Mouse (Mus musculus) olfactory bulb, adult 2 months (tissue): ENCODE data around the gene Dppa4. TPM values are rescaled to one million over a fixed set of nuclear protein-coding genes. Genes with fewer than 3 reads are reported as not detected.

ENCODE experiments used
- H3K27ac ChIP-seq: fragments of 200-500 bp; 2 replicates; pipeline ENCODE4 v1.5.1; 2012; ENCODE audit warnings: low read depth, low read length; ENCODE audit not compliant: insufficient read depth
- H3K4me1 ChIP-seq: fragments of 200-500 bp; 2 replicates; pipeline ENCODE4 v1.6.1; 2012; ENCODE audit warnings: low read length; ENCODE audit not compliant: control insufficient read depth, insufficient read depth
- H3K4me3 ChIP-seq: fragments of 200-500 bp; 2 replicates; pipeline ENCODE4 v1.5.1; 2012; ENCODE audit warnings: mild to moderate bottlenecking, low read depth, low read length, moderate library complexity; ENCODE audit not compliant: insufficient read depth
- CTCF ChIP-seq: fragments of 200-500 bp; IDR thresholded peaks from 2 replicates; pipeline ENCODE4 v1.5.1; 2012; ENCODE audit warnings: low read depth, mild to moderate bottlenecking, low read length, moderate library complexity; ENCODE audit not compliant: insufficient read depth
- POLR2A ChIP-seq: fragments of 200-500 bp; IDR thresholded peaks from 2 replicates; pipeline ENCODE4 v1.6.1; 2012; ENCODE audit warnings: mild to moderate bottlenecking, low read depth, low read length, moderate library complexity; ENCODE audit not compliant: insufficient read depth
- WGBS: fragments of 180-500 bp; shearing (Covaris S2); methylation state at CpG from one replicate; pipeline ENCODE4 v1.1.7; 2018; 5-methylcytosine and 5-hydroxymethylcytosine counted together
- polyA plus RNA-seq: library from polyadenylated mRNA; stranded (reverse); fragments of >200 nt; gene quantifications from 2 replicates; pipeline ENCODE4 v1.2.4, GENCODE M21; 2012; ENCODE audit warnings: low replicate concordance; ENCODE audit not compliant: missing spikeins, insufficient read depth, insufficient read length

Dppa4 gene
- polyA plus RNA-seq, 1 experiment = not detected

GRCm38 (mm10) chr16:48309912-48310630 lies 26.5 kb downstream of the Dppa4 start:
- no peaks in the 10 kb centered on the region for H3K4me1 ChIP-seq
- no peak overlapping the region for H3K27ac ChIP-seq
- TF ChIP-seq CTCF = no peak
- no peak for TF ChIP-seq POLR2A
- WGBS = 78% methylated on average over 12 of the region's 12 CpGs
- H3K4me3 ChIP-seq = no peak overlapping the region

DNA sequence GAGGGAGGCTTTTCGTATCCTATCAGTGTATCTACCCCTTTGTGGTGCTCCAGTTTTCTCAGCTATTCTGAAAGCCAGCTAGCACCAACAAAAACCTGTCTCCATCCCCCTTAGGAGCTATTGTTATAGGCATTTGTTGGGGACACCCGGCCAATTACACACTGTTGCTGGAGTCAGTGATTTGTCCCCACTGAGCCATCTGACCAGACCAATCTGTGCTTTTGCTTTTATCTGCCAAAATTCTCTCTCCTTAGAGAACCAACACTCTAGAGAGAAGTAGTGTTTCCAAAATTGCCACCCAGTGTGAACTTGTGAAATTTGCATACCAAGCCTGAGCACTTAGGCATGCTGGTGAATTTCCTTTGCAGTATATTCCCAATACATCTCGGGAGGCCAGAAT lies 31.8 kb downstream of the Dppa4 start:
- H3K27ac ChIP-seq = no peak overlapping the region
- TF ChIP-seq CTCF = no peak
- no peak for TF ChIP-seq POLR2A
- no peaks in the 10 kb centered on the region for H3K4me1 ChIP-seq
- H3K4me3 ChIP-seq = no peak overlapping the region
- 86% methylated on average over 3 of the region's 3 CpGs for WGBS

- WGBS = 98% methylated on average over 6 of the region's 6 CpGs
- no peak overlapping the region for H3K4me3 ChIP-seq
- no peaks in the 10 kb centered on the region for H3K4me1 ChIP-seq
- TF ChIP-seq POLR2A = no peak
- TF ChIP-seq CTCF = no peak
- H3K27ac ChIP-seq = no peak overlapping the region
These were observed 37.2 kb downstream of the Dppa4 start for GRCm38 (mm10) chr16:48320781-48321180.

DNA sequence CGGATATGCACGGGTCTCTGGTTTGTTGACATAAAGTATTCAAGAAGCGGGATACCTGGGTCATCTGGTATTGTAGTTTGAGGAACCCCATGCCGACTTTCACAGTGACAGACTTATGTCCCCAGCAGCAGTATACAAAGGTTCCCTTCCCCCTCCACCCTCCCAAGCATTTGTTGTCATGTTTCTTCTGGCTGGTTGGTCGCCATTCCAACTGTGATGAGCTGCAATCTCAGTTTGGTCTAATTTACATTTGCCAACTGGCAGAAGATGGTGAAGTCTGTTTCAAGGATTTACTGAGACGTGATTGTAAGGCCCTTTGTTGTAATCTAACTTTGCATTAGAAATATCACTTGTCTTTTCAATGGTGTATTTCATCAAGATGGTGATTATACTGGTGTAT lies 39.6 kb downstream of the Dppa4 start:
- no peaks in the 10 kb centered on the region for H3K4me1 ChIP-seq
- 68% methylated on average over 6 of the region's 6 CpGs for WGBS
- no peak overlapping the region for H3K27ac ChIP-seq
- no peak overlapping the region for H3K4me3 ChIP-seq
- TF ChIP-seq CTCF = no peak

GRCm38 (mm10) chr16:48323602-48324345 lies 40.2 kb downstream of the Dppa4 start:
- 72% methylated on average over 8 of the region's 8 CpGs for WGBS
- no peak overlapping the region for H3K27ac ChIP-seq
- no peaks in the 10 kb centered on the region for H3K4me1 ChIP-seq
- H3K4me3 ChIP-seq = no peak overlapping the region
- TF ChIP-seq CTCF (no peak), POLR2A (no peak)

GRCm38 (mm10) chr16:48326903-48327302 lies 43.4 kb downstream of the Dppa4 start:
- Histone ChIP-seq H3K27ac (no peak overlapping the region), H3K4me3 (no peak overlapping the region), H3K4me1 (no peaks in the 10 kb centered on the region)
- TF ChIP-seq CTCF = no peak
- TF ChIP-seq POLR2A = no peak
- 75% methylated on average over 5 of the region's 5 CpGs for WGBS

DNA sequence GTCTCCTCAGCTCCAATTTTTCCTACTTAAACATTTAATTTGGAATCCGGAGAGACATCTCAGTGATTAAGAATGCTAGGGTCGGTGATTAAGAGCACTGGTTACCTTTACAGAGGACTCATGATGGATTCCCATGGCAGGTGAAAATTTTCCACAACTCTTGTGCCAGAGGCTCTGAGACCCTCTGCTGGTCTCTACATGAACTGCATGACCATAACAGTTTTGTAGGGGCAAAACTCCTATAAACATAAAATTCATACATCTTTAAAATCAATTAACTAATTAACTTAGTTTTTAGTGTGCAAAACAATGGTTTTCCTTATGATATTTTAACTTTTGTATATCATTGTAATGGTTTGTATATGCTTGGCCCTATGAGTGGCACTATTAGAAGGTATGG lies 44.9 kb downstream of the Dppa4 start:
- H3K4me3 ChIP-seq = no peak overlapping the region
- no peak overlapping the region for H3K27ac ChIP-seq
- over 99% methylated on average over 2 of the region's 2 CpGs for WGBS
- no peak for TF ChIP-seq CTCF
- H3K4me1 ChIP-seq = no peaks in the 10 kb centered on the region

DNA sequence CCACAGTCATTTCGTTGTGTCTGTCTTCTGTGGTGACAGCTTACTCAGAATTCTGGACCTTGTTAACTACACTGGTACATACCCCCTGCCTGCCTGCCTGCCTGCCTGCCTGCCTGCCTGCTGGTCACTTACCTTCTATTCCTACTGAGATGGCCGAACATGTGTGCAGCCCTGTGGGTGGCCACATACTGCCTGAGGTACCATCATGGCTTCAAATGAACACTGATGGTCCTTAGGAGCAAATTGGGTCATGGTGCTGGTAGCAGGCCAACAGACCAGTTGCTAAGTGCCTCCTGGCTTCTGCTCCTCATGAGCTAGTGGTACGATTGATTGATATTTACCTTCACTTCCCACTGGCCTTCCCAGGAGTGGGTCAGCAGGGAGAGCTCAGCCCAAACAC lies 48.3 kb downstream of the Dppa4 start:
- 81% methylated on average over 3 of the region's 3 CpGs for WGBS
- H3K27ac ChIP-seq = no peak overlapping the region
- no peaks in the 10 kb centered on the region for H3K4me1 ChIP-seq
- no peak for TF ChIP-seq POLR2A
- no peak for TF ChIP-seq CTCF
- no peak overlapping the region for H3K4me3 ChIP-seq

DNA sequence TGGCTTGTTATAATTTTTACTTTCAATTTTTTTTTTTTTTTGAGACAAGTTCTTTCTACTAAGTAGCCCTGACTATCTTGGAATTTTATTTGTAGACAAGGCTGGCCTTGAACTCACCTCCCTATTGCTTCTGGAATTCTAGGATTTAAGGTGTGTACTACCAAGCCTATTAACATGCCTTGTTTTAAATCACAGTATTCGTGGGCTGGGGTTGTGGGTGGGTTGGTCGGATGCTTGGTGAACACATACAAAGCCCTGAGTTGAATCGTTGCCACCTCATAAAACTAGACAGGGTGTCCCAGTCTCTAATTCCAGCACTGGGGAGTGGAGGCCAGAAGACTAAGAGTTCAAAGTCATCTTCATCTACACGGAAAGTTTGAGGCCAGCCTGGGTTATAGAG lies 51.8 kb downstream of the Dppa4 start:
- TF ChIP-seq POLR2A = no peak
- TF ChIP-seq CTCF = no peak
- 89% methylated on average over 4 of the region's 4 CpGs for WGBS
- Histone ChIP-seq H3K27ac (no peak overlapping the region), H3K4me1 (no peaks in the 10 kb centered on the region), H3K4me3 (no peak overlapping the region)

Other genes starting within 250 kb of the Dppa4 start
- gene Dppa2, start 20.2 kb downstream of the Dppa4 start, polyA plus RNA-seq = not detected in 2 replicates
- gene Gm5485, start 128.7 kb downstream of the Dppa4 start, polyA plus RNA-seq = not detected in 2 replicates
- not detected in 2 replicates for gene Morc1, start 147.5 kb downstream of the Dppa4 start, polyA plus RNA-seq